Mouse (Mus musculus) hindbrain, postnatal 0 days (tissue): ENCODE results near the gene Hist1h2ad. TPM values are rescaled to one million over a fixed set of nuclear protein-coding genes. Genes with fewer than 3 reads are reported as not detected.
A peak's percentile ranks its signal among the peaks of the same experiment; 100 is the strongest.
"Not testable (repeated sequence)": the region's sequence is repeated elsewhere in the genome, so short reads cannot be mapped to it uniquely, and the experiment has no call there.

Experiments
- ATAC-seq: fragments of 200-750 bp; cut with Nextera tagmentation; 2 replicates; pipeline ENCODE4 v1.8.0; 2017; ENCODE audit warnings: mild to moderate bottlenecking, moderate TSS enrichment, moderate library complexity
- DNase-seq: peaks from one replicate; pipeline ENCODE4 v3.0.0-alpha.2; 2015; ENCODE audit warnings: low spot score
- H3K27ac ChIP-seq: fragments of 300-500 bp; sonication (generic); 2 replicates; pipeline ENCODE4 v1.5.1; 2014; ENCODE audit warnings: mild to moderate bottlenecking
- H3K27me3 ChIP-seq: fragments of 300-500 bp; sonication (generic); 2 replicates; pipeline ENCODE4 v1.6.1; 2014; ENCODE audit warnings: low read length, mixed read lengths; ENCODE audit not compliant: insufficient read depth
- H3K36me3 ChIP-seq: fragments of 300-500 bp; sonication (generic); 2 replicates; pipeline ENCODE4 v1.6.1; 2014; ENCODE audit warnings: low read length, mixed read lengths; ENCODE audit not compliant: insufficient read depth
- H3K4me1 ChIP-seq: fragments of 300-500 bp; sonication (generic); 2 replicates; pipeline ENCODE4 v1.6.1; 2014; ENCODE audit warnings: antibody characterized with exemption, low read length, mixed read lengths; ENCODE audit not compliant: insufficient read depth
- H3K4me2 ChIP-seq: fragments of 300-500 bp; sonication (generic); 2 replicates; pipeline ENCODE4 v1.6.1; 2014; ENCODE audit warnings: low read depth, mild to moderate bottlenecking, low read length, moderate library complexity, mixed read lengths
- H3K4me3 ChIP-seq: fragments of 300-500 bp; sonication (generic); 2 replicates; pipeline ENCODE4 v1.5.1; 2014; ENCODE audit warnings: low read length
- H3K9ac ChIP-seq: fragments of 300-500 bp; sonication (generic); replicated peaks from 2 replicates; pipeline ENCODE4 v1.6.1; 2014; ENCODE audit warnings: mild to moderate bottlenecking, low read length, moderate library complexity, mixed read lengths
- H3K9me3 ChIP-seq: fragments of 300-500 bp; sonication (generic); 2 replicates; pipeline ENCODE4 v1.6.1; 2016; ENCODE audit warnings: low read length, mixed read lengths
- CTCF ChIP-seq: IDR thresholded peaks from 2 replicates; pipeline ENCODE4 v1.5.1; 2016; ENCODE audit warnings: antibody characterized with exemption, control low read depth, low read depth
- WGBS: fragments of 180-500 bp; shearing (Covaris S2); extraction: QIAGEN DNeasy Blood & Tissue Kit; methylation state at CpG from one replicate; pipeline ENCODE4 v1.1.7; 2014; 5-methylcytosine and 5-hydroxymethylcytosine counted together
- polyA plus RNA-seq: library from polyadenylated mRNA; unstranded; fragments of >200 nt; fragmentation: Nextera tagmentation; extraction: Ambion mirVana; gene quantifications from 2 replicates; pipeline ENCODE4 v1.2.1, GENCODE M21; 2015
- total RNA-seq: library from RNA; depleted of rRNA; stranded (reverse); fragments of >200 nt; gene quantifications from 2 replicates; pipeline ENCODE4 v1.2.3, GENCODE M21; 2014

Hist1h2ad gene
- total and polyA plus RNA-seq, 2 experiments from 2014 or later = 636 TPM; not detected in 1

DNA sequence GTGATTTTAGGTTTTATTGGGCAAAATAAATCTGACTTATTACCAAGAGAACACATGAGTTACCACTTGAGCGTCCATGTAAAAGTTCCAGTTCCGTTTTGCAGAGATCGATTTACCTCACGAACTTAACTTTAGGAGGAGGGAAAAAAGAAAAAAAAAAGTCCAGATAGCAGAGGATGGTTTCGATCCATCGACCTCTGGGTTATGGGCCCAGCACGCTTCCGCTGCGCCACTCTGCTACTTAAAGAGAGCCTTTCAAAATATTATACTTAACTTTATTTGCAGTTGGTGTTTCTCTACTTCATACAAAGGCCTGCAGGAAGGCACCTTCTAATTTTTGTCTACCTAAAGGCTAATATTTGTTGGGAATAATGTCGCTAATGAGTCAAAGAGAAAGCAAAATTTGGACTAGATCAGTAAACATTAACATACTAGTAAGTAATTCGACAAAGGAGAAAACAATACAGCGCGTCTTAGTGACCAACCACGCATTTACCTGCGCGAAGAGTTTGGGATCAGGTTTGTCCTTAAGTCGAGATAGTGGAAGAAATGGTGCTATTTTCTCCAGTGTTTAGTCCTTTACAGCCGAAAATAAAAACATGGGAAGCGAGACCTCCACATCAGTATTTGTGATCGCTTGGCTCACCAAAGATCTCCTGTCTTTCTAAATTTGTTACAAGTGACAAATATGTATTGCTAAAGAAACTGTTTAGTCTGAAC is 43.8 kb upstream of the Hist1h2ad start:
- H3K27ac ChIP-seq = peak overlapping the region; percentile 87
- H3K4me2 ChIP-seq = peak overlapping the region; percentile 61
- H3K4me3 ChIP-seq = peak overlapping the region; percentile 40
- H3K27me3 ChIP-seq = no peaks in the 10 kb centered on the region
- TF ChIP-seq CTCF = no peak
- peak overlapping the region; percentile 54 for H3K9ac ChIP-seq
- DNase-seq (peak; percentile 72), ATAC-seq (no peak)
- H3K36me3 ChIP-seq = no peaks in the 10 kb centered on the region
- under 1% methylated on average over 20 of the region's 20 CpGs for WGBS
- no peaks in the 10 kb centered on the region for H3K9me3 ChIP-seq
- peaks cover 7% of the 10 kb centered on the region; the same call in 1 of the 2 replicates for H3K4me1 ChIP-seq

DNA sequence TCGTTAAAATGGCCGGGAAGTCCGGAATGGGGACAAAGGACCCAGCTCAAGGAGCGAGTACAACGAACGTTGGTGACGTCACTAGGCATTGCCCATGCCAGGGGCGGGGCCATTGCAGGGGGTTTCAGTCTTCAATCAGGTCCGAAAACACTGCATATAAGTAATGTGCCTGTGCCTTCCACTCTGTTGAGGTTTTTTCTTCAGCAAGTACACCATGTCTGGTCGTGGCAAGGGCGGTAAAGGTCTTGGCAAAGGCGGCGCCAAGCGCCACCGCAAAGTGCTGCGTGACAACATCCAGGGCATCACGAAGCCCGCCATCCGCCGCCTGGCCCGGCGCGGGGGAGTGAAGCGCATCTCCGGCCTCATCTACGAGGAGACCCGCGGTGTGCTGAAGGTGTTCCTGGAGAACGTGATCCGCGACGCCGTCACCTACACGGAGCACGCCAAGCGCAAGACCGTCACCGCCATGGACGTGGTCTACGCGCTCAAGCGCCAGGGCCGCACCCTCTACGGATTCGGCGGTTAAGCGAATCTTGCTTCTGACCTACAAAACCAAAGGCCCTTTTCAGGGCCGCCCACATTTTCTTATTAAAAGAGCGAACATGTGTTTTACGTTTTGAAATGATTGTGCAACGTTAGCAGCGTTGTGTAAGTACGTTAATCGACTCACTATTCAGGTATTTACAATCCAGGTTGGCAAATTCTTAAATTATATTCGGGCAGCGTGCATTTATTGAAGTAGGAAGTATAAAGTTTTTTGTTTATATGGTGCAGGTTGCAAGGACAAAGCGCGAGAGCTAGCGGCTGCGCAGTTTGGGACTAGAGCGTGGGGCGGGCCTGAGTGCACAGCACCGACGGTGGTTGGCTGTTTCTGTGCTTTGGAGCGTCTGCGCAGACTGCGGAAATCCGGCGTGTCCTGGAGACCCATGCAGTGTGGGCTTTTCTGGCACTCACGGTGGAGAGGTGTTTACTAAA is 43.0 kb upstream of the Hist1h2ad start, which contains the start of gene Hist1h4h:
Gene Hist1h4h, plus strand, starts transcription at position 150 of the 975 bp plus-strand sequence.
- Histone ChIP-seq H3K4me1 (peaks cover 7% of the 10 kb centered on the region; the same call in 1 of the 2 replicates), H3K27me3 (no peaks in the 10 kb centered on the region), H3K36me3 (no peaks in the 10 kb centered on the region), H3K4me3 (peak within 1 kb of the TSS; percentile 40), H3K4me2 (peak within 1 kb of the TSS; percentile 61), H3K9ac (peak within 1 kb of the TSS; percentile 54), H3K27ac (peak within 1 kb of the TSS; percentile 87), H3K9me3 (no peaks in the 10 kb centered on the region)
- no peak for TF ChIP-seq CTCF
- DNase-seq (peak; percentile 99), ATAC-seq (peak; percentile 88)
- under 1% methylated on average over 54 of the region's 70 CpGs for WGBS

DNA sequence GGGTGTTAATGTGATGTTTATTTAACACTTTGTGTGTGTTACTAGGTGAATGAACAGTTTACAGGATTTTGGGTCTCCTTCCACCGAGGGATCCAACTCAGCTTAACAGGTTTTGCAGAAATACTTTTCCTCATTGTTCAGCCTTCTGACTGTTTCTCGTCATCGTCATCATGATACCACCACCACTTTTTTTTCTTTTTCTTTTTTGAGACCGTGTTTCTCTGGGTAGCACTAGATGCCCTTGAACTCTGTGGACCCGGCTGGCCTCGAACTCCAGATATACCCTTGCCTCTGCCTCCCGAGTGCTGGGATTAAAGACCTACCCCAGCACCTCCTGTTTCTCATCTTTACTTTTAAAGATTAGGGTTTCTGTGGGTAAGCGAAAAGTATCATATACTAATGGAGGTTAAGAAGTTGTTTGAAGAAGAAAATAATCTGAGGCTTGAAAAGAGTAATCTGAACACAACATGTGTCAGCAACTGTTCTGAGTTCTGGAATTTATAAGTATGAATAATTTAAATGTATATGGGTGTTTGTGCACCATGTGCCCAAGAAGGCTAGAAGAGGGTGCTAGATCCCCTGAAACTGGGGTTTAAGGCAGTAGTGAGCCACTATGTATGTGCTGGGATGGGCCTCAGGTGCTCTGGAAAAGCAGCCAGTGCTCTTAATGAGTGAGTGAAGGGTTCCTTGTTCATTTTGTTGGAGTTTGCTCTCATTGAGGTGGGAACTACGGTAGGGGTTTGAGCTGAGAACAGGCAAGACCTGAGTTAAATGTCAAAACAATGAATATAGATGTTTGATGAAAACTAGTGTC is 41.7 kb upstream of the Hist1h2ad start:
- H3K36me3 ChIP-seq = no peaks in the 10 kb centered on the region
- no peak for DNase-seq

DNA sequence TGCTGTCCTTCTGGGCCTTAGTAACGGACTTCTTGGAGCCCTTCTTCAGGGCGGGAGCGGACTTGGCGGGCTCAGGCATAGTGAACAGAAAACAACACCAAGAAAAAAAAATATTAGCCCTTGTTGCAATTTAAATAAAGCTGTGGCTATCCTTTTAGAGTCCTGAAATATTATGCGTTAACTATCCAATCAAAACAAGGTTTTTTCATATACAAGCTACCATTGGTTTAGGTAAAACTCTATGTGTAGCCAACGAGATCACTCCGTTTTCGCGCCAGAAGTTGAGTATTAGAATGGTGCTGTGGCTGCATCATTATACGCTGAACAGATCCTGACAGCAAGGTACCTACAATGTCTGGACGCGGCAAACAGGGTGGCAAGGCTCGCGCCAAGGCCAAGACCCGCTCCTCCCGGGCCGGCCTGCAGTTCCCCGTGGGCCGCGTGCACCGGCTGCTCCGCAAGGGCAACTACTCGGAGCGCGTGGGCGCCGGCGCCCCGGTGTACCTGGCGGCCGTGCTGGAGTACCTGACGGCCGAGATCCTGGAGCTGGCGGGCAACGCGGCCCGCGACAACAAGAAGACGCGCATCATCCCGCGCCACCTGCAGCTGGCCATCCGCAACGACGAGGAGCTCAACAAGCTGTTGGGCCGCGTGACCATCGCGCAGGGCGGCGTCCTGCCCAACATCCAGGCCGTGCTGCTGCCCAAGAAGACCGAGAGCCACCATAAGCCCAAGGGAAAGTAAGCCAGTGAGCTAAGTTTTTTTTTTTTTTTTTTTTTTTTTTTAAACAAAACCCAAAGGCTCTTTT is 40.4 kb upstream of the Hist1h2ad start, which contains the start of gene Hist1h2af:
Gene Hist1h2af, plus strand, starts transcription at position 347 of the 808 bp plus-strand sequence.
- under 1% methylated on average over 25 of the region's 53 CpGs for WGBS
- not testable (repeated sequence) for H3K36me3 ChIP-seq
- H3K27ac ChIP-seq = peak within 1 kb of the TSS; percentile 64

More for the DNA sequence above, 41.7 kb upstream of the Hist1h2ad start:
- ATAC-seq = no peak
- Histone ChIP-seq H3K9ac (peak overlapping the region; percentile 54; the same call in 1 of the 2 replicates), H3K4me1 (peaks cover 7% of the 10 kb centered on the region; the same call in 1 of the 2 replicates), H3K27ac (peak overlapping the region; percentile 87; the same call in 1 of the 2 replicates), H3K4me2 (peak overlapping the region; percentile 61), H3K9me3 (no peaks in the 10 kb centered on the region), H3K4me3 (peak overlapping the region; percentile 40; the same call in 1 of the 2 replicates), H3K27me3 (no peaks in the 10 kb centered on the region)
- 25% methylated on average over 9 of the region's 9 CpGs for WGBS
- no peak for TF ChIP-seq CTCF

DNA sequence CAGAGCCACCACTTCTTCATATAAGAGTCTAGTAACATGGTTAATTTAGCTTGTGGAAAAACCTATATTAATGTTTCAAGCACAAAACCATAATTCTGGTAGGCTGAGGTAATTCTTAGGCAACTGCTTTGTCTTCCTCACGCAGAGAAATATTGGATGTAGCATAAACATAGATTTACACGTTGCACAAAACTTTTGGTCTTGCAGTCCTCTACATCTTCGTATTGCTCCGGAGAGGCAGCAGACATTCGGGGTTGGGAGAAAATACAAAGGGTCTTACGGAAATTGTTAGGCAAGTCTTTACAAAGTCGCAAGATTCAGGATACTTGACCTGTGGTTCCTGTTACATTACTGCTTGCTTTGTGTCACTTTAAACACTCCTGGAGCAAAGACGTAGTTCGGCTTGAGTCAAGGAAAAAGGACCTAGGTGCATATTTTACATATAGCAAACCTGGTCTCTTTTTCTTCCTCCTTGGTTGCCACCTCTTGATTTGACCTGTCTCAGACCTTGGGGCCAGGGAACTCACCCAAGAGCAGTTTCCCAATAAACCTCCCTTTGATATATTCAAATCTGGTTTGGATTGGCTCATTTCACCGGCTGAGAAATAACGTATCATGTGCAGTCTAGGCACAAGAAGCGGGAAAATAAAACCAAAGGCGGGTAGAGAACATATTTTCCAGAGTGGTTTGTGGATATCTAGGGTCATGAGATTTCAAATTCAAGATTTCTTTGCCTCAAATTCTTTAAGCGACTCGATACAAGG is 39.6 kb upstream of the Hist1h2ad start:
- Histone ChIP-seq H3K4me3 (peak overlapping the region; percentile 49), H3K27ac (peak overlapping the region; percentile 64; the same call in 1 of the 2 replicates), H3K9me3 (no peaks in the 10 kb centered on the region), H3K4me2 (peak overlapping the region; percentile 61), H3K27me3 (no peaks in the 10 kb centered on the region), H3K9ac (peak overlapping the region; percentile 25; the same call in 1 of the 2 replicates), H3K4me1 (peaks cover 7% of the 10 kb centered on the region; the same call in 1 of the 2 replicates), H3K36me3 (no peaks in the 10 kb centered on the region)
- no peak for TF ChIP-seq CTCF
- DNase-seq (no peak), ATAC-seq (0 out of 2 replicates have a peak, but pooled peaks have one; percentile 10)
- under 1% methylated on average over 15 of the region's 15 CpGs for WGBS

More for the DNA sequence above, 40.4 kb upstream of the Hist1h2ad start, which contains the start of gene Hist1h2af:
- peak within 1 kb of the TSS; percentile 49 for H3K4me3 ChIP-seq
- H3K27me3 ChIP-seq, H3K4me1 ChIP-seq, H3K9me3 ChIP-seq: not testable (repeated sequence)
- peak within 1 kb of the TSS; percentile 61 for H3K4me2 ChIP-seq
- peak; percentile 54 for ATAC-seq
- H3K9ac ChIP-seq = peak within 1 kb of the TSS; percentile 25; the same call in 1 of the 2 replicates
- peak; percentile 94 for DNase-seq

DNA sequence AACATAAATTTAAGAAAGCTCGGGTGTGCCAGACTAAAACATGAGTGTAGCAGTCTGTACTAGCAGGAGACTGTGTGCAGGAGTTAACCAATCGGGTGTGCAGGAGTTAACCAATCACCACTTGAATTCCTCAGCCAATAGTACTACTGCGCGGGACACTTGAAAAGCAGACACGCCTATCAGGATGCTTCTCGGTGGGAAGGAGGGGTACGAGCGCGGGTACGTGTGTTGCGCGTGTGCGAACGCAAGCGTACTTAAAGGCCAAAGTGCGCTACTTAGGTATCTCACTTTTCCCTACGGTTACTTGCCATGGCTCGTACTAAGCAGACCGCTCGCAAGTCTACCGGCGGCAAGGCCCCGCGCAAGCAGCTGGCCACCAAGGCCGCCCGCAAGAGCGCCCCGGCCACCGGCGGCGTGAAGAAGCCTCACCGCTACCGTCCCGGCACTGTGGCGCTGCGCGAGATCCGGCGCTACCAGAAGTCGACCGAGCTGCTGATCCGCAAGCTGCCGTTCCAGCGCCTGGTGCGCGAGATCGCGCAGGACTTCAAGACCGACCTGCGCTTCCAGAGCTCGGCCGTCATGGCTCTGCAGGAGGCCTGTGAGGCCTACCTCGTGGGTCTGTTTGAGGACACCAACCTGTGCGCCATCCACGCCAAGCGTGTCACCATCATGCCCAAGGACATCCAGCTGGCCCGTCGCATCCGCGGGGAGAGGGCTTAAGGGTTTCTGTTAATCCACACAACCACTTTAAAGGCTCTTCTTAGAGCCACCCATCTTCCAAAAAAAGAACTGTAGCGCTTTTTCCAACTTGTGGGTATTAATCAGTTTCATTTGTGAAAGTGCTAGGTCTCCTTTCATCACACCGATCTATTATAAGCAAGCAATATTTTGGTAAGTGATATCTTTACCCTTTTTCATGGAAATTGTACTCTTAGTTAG is 38.8 kb upstream of the Hist1h2ad start, which contains the start of gene Hist1h3g:
Gene Hist1h3g, plus strand, starts transcription at position 286 of the 939 bp plus-strand sequence.
- H3K4me3 ChIP-seq = peak within 1 kb of the TSS; percentile 49
- ATAC-seq (peak; percentile 92), DNase-seq (peak; percentile 96)
- peak within 1 kb of the TSS; percentile 25; the same call in 1 of the 2 replicates for H3K9ac ChIP-seq
- H3K9me3 ChIP-seq, H3K4me1 ChIP-seq, H3K36me3 ChIP-seq, H3K27me3 ChIP-seq: not testable (repeated sequence)
- H3K27ac ChIP-seq = peak within 1 kb of the TSS; percentile 64; the same call in 1 of the 2 replicates
- H3K4me2 ChIP-seq = peak within 1 kb of the TSS; percentile 61
- WGBS = under 1% methylated on average over 42 of the region's 62 CpGs
